Mouse (Mus musculus) left cerebral cortex, adult 8-10 months (tissue): ENCODE data around the gene AC161166.1. TPM values are rescaled to one million over a fixed set of nuclear protein-coding genes. Genes with fewer than 3 reads are reported as not detected.

ENCODE experiments used
- DNase-seq, 2 experiments: peaks; one replicate each; pipeline ENCODE4 v3.0.0; 2022; ENCODE audit warnings: low spot score in 2 of 2
- total RNA-seq, 4 experiments: library from RNA; stranded (reverse); gene quantifications; 2 replicates each; pipeline ENCODE4 v1.2.4; 2022

AC161166.1 gene
- total RNA-seq, 4 experiments from 2014 or later, result not detected

- DNase-seq, result no peak
These were observed 49.6 kb downstream of the AC161166.1 start, which contains the start of gene Plaur for GRCm38 (mm10) chr7:24462388-24463319. Plaur (plus strand) TSS chr7:24462484.

GRCm38 (mm10) chr7:24461376-24462051 lies 50.7 kb downstream of the AC161166.1 start:
- DNase-seq, result no peak

Other genes with a start within 250 kb of the AC161166.1 start
- gene Zfp93, start 242.0 kb downstream of the AC161166.1 start, total RNA-seq, result 10 to 100 TPM; 12.3 to 15.8 (median 13.6) TPM
- gene Zfp61, start 211.2 kb downstream of the AC161166.1 start, total RNA-seq, result 10 to 100 TPM; 19.0 to 24.4 (median 21.5) TPM
- 10 to 100 TPM; 14.2 to 16.4 (median 15.7) TPM for gene Zfp94, start 195.8 kb downstream of the AC161166.1 start, total RNA-seq
- gene Tescl, start 178.5 kb downstream of the AC161166.1 start, total RNA-seq, result not detected
- gene Lypd5, start 163.3 kb downstream of the AC161166.1 start, total RNA-seq, result not detected
- 1 to 10 TPM in 1 of 4 experiments, under 1 TPM in 3; 0.50 to 1.0 (median 0.53) TPM for gene Kcnn4, start 142.2 kb downstream of the AC161166.1 start, total RNA-seq
- 10 to 100 TPM; 40.2 to 47.7 (median 43.4) TPM for gene Smg9, start 112.8 kb downstream of the AC161166.1 start, total RNA-seq
- under 1 TPM in 1 of 4 experiments, not detected in 3; 0.21 TPM for gene Irgc1, start 60.2 kb downstream of the AC161166.1 start, total RNA-seq
- 1 to 10 TPM in 2 of 4 experiments, under 1 TPM in 2; 0.72 to 4.6 (median 2.1) TPM for gene Plaur, start 50.0 kb downstream of the AC161166.1 start, total RNA-seq
- gene Cadm4, start 30.4 kb downstream of the AC161166.1 start, total RNA-seq, result 100 to 1,000 TPM; 215 to 253 (median 239) TPM
- 10 to 100 TPM; 42.8 to 45.4 (median 44.1) TPM for gene Zfp428, start 5.4 kb downstream of the AC161166.1 start, total RNA-seq
- gene Irgq, start 18.2 kb upstream of the AC161166.1 start, total RNA-seq, result 10 to 100 TPM; 62.6 to 68.9 (median 66.6) TPM
- gene Pinlyp, start 33.7 kb upstream of the AC161166.1 start, total RNA-seq, result not detected
- 10 to 100 TPM; 37.2 to 39.8 (median 38.5) TPM for gene Xrcc1, start 33.8 kb upstream of the AC161166.1 start, total RNA-seq
- 10 to 100 TPM; 13.3 to 16.0 (median 15.1) TPM for gene Ethe1, start 75.1 kb upstream of the AC161166.1 start, total RNA-seq
- 1 to 10 TPM; 5.3 to 6.9 (median 5.7) TPM for gene Zfp575, start 75.2 kb upstream of the AC161166.1 start, total RNA-seq
- under 1 TPM in 3 of 4 experiments, not detected in 1; 0.13 to 0.39 (median 0.27) TPM for gene Phldb3, start 98.3 kb upstream of the AC161166.1 start, total RNA-seq
- gene Lypd3, start 124.1 kb upstream of the AC161166.1 start, total RNA-seq, result 1 to 10 TPM in 1 of 4 experiments, under 1 TPM in 3; 0.44 to 1.3 (median 0.63) TPM
- gene Tex101, start 164.2 kb upstream of the AC161166.1 start, total RNA-seq, result not detected
- not detected for gene BC049730, start 196.8 kb upstream of the AC161166.1 start, total RNA-seq
- gene Gm4763, start 214.5 kb upstream of the AC161166.1 start, total RNA-seq, result not detected
- not detected for gene Cd177, start 247.9 kb upstream of the AC161166.1 start, total RNA-seq